8 mouse cellular contexts compared by ENCODE assay signal in the genomic region with DNA sequence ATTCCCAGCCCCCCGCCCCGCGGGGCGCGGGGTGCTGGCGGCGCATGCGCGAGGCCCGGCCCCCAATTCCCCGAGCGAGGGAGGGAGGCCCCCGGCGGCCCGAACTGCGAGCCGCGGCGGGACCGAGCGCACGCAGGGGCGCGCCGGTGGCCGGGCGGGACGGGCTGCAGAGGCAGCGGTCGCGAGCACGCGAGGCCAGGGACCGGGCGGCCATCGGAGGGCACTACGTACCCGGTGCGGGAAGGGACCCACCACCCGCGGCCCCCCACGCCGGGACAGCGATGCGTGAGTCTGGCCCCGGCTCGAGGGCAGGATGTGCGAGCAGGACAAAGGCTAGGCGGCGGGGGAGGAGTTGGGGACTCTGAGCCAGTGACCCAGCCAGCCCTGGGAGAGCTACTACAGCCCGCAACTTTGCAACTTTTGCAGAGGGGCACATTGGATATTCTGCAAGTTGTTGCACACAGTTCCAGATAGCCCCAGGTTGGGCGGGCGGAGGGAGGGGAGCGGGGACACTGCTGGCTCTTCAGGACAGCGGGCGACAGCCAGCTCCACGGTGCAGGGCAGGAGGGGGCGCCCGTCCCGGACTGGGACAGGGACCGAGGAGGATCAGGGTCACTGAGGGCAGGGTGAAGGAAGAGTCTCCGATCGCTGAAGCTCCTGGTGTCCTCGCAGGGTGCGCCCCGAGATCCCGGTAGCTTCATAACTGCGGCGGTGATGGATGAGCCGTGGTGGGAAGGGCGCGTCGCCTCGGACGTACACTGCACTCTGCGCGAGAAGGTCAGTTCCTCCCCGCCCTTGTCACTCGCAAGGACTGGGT. TPM values are rescaled to one million over a fixed set of nuclear protein-coding genes. Genes with fewer than 3 reads are reported as not detected.
DNase-seq lines count a peak whose midpoint lies in the region; ATAC-seq lines count a peak whose summit lies in the region.

A gene (plus strand): TSS at position 102 of the 817 bp plus-strand sequence.

- H3K4me2 ChIP-seq in forebrain, embryonic 12.5 days, result peak within 1 kb of the TSS; percentile 79

- H3K4me1 ChIP-seq in forebrain, embryonic 12.5 days, result peaks cover 34% of the 10 kb centered on the region

- H3K36me3 ChIP-seq in forebrain, embryonic 12.5 days (replicated peaks), result peaks cover 13% of the 10 kb centered on the region

- no peaks in the 10 kb centered on the region for H3K9me3 ChIP-seq in forebrain, embryonic 12.5 days

- H3K9ac ChIP-seq in forebrain, embryonic 12.5 days, result peak within 1 kb of the TSS; percentile 89

- peak; percentile 43 for DNase-seq in ES-CJ7 (ENCODE audit: low read depth, low spot score)
- peak; percentile 25 for DNase-seq in c-Kit-positive CD71-negative TER-119-negative erythroid progenitor cells, embryonic 14.5 days (ENCODE audit: low read depth)
- DNase-seq in heart, postnatal 14 days, result peak; percentile 77 to 85
- peak; percentile 37 to 74 for DNase-seq in kidney, postnatal 36 days
- DNase-seq in lung, postnatal 25 days (ENCODE audit: low spot score), result peak; percentile 35
- peak; percentile 83 for DNase-seq in retina, embryonic 14.5 days (ENCODE audit: low spot score)
- peak; percentile 13 for DNase-seq in urinary bladder, postnatal 10 days (ENCODE audit: low spot score)

- under 1% methylated on average over 74 of the region's 79 CpGs for WGBS in forebrain, embryonic 12.5 days

- intact Hi-C loops in heart, postnatal 14 days (cut with DNase I), result loop anchor here (2.0 kb wide), 4 partner anchors 18 to 56 kb away; no protein-coding TSS in a partner anchor

- H3K27ac ChIP-seq in forebrain, embryonic 12.5 days, result peak within 1 kb of the TSS; percentile 83

- peak within 1 kb of the TSS; percentile 84 for H3K4me3 ChIP-seq in forebrain, embryonic 12.5 days (replicated peaks)

- ATAC-seq in forebrain, embryonic 12.5 days (ENCODE audit: low FRiP score), result peak; percentile 88

- peaks cover 9% of the 10 kb centered on the region; the same call in 1 of the 2 replicates for H3K27me3 ChIP-seq in forebrain, embryonic 12.5 days

RNA-seq across cellular contexts. Expression of the gene that starts here (rescaled TPM):
- 20.6 and 22.1 TPM in 2 replicates for polyA plus RNA-seq in forebrain, embryonic 12.5 days (2016; fragmentation: Nextera tagmentation; extraction: Ambion mirVana)
- 1 to 10 TPM; 7.4 to 8.5 TPM for total RNA-seq in heart, postnatal 14 days (2021)

Comparison
In these comparisons a context has a peak if more than half of its experiments do, and no peak if none do; other contexts are left out.
1. Peak in every context shown above with its lines: DNase-seq, ATAC-seq, H3K4me3 ChIP-seq and H3K27ac ChIP-seq.
2. DNase-seq: peak in every context shown above with its lines; median percentile 83 in retina, embryonic 14.5 days; 81 in heart, postnatal 14 days; 56 in kidney, postnatal 36 days; 43 in ES-CJ7; 35 in lung, postnatal 25 days; 25 in c-Kit-positive CD71-negative TER-119-negative erythroid progenitor cells, embryonic 14.5 days; 13 in urinary bladder, postnatal 10 days.